Mouse (Mus musculus) left cerebral cortex, postnatal 25 days (tissue): ENCODE results near the gene Eepd1. TPM values are rescaled to one million over a fixed set of nuclear protein-coding genes. Genes with fewer than 3 reads are reported as not detected.
A peak's percentile ranks its signal among the peaks of the same experiment; 100 is the strongest.

Experiments
- DNase-seq, 2 experiments: peaks; one replicate each; pipeline ENCODE4 v3.0.0; 2022; ENCODE audit warnings: low spot score in 2 of 2, mixed read lengths in 1 of 2
- intact Hi-C: fragments of 180-260 bp; cut with DNase I; formaldehyde crosslinking; loops from one replicate; pipeline ENCODE4 v1.15.1; 2025
- total RNA-seq, 2 experiments: library from RNA; stranded (reverse); gene quantifications; 2 replicates each; pipeline ENCODE4 v1.2.3; 2021

Gene Eepd1
- total RNA-seq, 2 experiments from 2014 or later = 18.9 to 21.7 TPM

DNA sequence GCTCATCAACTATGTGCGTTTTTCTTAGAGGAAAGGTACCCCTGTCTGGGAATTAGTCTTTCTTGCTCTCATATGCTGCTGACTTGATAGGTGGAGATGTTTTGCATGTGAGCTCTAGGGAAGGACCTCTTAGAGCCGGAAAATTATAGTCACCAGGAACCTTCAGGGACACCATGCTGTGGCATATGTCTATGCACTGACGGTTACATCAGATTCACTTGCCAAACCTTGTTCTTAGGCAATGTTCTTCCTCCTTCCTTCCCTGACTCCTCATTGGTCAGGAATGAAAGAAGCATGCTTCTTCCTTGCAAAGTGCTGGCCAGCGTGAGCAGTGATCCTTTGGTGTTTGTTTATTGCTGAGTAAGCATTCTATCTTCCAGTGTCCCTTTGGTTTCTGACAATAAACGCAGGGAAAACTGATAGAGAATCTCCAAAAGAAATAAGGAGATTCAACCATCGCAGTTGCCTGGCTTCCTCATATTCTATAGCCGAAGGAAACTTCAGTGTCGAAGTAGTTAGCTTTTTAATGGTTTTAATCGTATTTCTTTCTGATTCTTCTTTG lies 5.0 kb downstream of the Eepd1 start:
- intact Hi-C loops = no loop called here
- no peak for DNase-seq

DNA sequence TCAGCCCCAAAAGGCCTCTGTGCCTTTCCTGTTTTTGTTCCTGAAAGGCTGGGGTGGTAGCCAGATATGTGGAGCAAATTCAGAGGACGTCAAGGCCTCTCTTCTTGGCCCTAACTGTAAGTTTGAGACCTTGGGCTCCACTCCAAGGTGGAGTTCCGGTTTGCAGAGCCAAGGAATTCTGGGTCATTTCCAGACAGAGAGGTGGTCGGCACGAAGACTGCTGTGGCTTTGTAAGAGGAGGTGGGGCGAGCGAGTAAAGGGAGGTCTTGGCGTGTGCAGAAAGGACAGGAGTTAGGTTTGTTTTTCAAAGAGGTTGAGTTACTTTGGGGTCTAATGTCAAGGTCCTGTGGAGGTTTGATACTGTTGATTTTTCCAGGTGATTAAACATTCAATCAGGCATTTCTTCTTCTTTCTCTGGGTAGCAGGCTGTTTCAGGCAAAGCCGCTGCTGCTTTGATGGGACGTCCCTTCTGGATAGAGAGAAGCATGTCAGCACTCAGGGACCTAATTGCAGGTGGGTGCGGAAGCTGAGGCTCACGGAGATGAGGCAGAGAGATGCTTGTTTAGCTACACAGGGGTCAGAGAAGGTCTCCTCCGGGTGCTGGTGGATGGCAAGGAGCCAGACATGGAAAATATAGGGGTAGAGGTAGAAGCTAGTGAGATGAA lies 6.2 kb downstream of the Eepd1 start:
- no peak for DNase-seq
- intact Hi-C loops = no loop called here

DNA sequence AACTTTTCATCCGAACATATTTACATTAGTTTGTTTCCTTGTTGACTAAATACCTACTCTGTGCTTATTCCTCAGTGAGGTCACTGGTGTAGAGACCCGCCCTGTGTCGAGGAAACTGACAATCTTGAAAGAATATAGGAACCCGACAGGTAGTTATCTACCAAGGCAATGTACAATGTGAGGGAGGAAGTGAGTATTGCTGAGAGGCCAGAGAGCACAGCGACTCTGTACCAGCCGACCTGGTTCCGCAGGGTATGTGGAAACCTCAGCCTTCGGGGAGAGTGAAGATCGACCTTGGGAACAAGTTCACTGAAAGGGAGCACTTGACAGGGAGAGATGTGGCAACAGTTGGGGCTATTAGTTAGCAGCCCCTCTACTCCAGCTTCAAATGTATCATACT lies 7.2 kb downstream of the Eepd1 start:
- intact Hi-C loops = no loop called here
- no peak for DNase-seq

DNA sequence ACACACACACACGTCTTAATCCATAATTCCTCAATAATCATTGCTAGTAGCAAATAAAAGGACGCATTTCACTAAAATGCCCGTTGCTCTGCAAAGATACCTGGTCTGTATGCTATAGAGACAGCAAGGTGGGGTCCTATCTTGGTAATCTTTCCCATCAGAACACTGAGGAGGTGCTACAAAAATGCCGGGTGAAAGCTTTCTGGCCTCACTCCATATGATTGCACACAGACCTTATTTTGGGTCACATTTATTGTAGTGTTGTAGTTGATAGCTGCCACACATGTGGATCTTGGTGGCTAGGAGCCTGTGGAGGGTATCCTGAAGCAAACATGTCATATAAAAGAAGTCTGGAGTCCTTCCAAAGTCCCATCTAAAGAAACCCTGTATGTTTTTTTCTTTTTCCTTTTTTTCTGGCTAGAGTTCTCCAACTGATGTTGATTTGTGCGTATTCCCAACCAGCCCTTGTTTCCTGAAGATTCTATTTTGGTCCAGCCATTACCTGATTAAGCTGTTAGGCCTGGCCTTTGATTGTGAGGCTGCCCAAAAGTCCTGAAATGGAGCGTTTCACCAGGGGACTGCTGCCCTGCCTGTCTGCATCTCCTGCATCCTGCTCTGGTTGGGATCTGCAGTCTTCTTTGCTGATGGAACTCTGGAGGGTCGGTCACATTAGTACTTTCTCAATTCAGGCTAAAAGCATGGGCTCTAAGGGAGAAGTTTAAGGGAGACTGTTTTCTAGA lies 8.0 kb downstream of the Eepd1 start:
- intact Hi-C loops = no loop called here
- no peak for DNase-seq

DNA sequence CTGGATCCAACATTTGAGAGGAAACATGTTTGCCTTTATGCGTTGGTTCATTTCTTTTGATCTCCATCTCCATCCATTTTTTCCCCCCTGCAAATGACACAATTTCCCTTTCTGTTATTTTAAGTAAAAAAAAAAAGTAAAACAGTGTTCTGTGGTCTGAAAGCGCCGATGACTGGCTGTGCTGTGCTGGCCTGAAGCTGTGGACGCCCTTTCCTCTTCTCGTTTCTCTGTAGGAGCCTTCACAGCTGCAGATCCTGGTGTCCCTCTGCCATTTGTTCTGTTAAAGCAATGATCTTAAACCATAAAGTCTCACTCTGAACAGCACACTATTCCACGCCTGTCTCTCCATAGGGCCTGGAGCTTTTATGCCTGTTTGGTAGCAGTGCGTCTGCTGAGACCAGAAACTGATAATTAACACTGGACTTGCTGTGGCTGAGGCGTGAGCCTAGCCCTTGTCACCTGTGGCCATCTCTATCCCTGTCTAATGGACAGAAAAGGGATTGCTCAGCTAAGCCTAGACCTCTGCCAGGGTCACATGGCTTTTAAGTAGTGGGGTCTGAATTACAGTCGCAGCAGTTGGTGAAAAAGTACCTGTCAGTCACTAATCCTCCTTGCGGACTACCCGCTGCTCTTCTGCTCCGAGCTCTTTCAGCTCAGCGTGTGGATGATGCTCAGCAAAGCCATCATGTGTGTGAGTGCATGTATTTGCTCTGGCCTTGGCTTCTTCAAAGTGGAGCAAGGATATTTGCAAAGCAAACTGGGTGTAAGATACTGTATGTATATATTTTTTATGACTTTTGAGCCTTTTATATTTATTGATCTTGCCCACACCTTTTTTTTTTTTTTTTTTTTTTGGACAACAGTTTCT lies 9.2 kb downstream of the Eepd1 start:
- intact Hi-C loops = no loop called here

DNA sequence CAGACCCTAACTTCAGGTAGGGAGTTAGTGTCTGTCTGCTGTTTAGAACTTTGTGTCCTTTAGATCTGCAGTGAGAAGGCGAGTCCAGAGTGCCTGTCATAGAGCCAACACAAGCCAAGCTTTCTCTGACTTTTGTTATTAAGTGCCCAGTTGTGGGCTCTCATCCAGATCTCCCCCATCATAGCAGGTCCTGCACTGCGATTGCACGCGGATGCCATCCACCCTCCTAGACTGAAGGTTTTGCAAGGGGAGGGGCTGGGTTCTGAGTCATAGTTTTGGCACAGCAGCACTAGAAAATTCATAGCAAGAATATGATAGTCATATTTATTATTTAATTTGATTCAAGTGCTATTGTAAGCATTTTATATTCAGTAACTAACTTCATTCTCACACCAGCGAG lies 12.6 kb downstream of the Eepd1 start:
- intact Hi-C loops = no loop called here
- DNase-seq = no peak

More for the DNA sequence above, 9.2 kb downstream of the Eepd1 start:
- DNase-seq = no peak

DNA sequence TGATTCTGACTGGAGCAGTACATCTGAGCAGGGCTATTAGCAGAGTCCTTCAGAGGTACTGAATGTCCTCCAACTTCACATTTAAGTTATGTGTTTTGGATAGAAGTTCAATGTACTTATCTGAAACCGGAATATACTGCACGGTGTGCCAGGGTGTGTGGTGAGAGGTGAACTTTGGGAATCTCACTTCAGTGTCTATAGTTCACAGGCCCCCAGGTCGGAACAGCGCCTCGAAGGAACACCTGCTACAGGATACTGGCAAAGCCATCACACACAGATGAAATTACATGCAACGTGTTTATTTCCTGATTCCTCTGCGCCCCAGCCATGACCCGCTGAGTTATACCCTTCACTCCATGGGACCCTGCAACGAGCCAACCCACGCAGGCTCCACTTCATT lies 14.3 kb downstream of the Eepd1 start:
- intact Hi-C loops = no loop called here
- DNase-seq = no peak

DNA sequence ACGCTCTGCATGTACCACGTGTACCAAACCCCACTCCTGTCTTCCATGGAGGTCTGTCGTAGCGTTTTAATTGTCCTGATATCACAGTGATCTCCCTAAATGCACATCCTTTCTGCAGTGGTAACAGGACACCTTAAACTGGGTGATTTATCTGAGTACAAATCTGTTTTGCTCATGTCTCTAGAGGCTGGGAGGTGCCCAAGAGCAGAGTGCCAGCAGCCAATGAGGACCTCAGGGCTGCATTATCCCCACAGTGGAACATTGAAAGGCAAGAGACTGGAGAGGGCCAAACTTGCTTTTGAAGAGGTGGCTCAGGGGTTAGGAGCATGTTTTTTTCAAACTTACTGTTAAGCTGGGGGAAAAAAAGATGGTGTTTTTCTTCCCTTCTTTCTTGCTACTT lies 14.8 kb downstream of the Eepd1 start:
- intact Hi-C loops = no loop called here
- DNase-seq = no peak

DNA sequence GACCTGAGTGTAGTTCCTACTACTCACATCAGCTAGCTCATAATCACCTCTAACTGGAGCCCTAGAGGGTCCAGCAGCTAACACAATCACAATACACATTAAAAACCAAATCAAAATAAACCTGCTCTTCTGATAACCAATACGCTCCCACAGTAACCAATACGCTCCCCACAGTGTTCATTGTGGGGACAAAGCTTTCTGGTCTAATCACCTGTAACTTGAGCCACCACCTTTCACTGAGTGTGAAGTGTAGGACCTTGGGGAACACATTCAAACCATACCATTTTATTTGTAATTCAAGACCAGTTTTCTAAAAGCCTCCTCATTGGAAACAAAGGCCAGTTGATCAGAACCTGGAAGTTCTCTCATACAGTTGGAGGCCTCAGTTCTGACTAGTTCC lies 15.4 kb downstream of the Eepd1 start:
- no peak for DNase-seq
- intact Hi-C loops = no loop called here

DNA sequence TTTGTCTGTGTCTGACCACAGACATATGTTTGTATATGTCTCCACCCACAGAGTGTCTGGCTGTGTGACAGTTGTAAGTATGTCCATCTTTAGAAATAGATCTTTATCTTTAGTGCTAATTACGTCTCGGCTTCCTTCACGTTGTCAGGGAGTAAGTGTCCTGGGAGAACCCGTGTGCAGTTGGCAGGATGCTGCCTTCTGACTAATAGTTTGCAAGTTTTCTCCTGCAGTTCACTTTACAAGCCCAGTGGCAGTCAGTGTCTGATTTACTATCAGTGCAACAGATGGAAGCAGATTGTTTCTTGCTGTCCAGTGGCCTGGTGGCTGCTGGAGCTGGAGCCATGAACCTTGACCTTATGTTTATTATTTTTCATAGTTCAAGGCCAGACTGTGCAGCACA lies 17.4 kb downstream of the Eepd1 start:
- DNase-seq = no peak
- intact Hi-C loops = no loop called here

DNA sequence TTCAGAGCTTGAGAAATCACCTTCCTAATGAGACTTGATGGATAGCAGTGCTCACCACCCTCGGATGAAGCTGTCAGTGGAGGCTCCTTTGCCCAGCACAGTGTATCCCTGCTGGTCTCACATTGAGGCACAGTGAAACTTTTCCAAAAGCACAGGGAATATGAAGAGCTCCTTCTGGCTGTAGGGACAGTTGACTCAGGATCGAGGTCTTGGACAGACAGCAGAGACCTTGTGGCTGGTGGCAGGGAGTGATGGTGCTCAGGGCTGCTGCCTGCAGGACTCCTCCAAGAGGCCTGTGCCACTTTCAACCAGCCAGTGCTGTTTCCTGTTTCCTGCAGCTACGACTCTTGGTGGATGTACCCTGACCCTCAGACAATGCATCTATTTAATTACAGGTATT lies 18.0 kb downstream of the Eepd1 start:
- DNase-seq = no peak
- intact Hi-C loops = no loop called here

DNA sequence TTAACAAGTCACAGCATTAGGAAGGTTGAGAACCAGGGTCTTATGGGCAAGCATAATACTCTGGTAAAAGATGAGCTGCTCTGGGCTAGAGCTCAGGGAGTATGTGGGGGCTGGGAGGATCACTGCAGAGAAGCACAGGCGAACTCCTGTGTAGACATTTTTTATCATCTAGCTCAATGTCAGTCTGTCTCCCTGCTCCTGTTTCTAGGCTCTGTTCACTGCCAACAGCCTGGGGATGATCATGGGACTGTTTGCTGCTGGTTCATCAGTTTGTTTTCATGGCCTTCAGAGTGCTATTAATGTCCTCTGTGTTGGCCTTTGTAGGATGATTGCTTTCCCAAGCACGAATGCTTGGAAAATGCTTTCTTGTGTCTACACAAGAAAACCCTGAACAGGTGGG lies 18.7 kb downstream of the Eepd1 start:
- no peak for DNase-seq
- intact Hi-C loops = no loop called here

DNA sequence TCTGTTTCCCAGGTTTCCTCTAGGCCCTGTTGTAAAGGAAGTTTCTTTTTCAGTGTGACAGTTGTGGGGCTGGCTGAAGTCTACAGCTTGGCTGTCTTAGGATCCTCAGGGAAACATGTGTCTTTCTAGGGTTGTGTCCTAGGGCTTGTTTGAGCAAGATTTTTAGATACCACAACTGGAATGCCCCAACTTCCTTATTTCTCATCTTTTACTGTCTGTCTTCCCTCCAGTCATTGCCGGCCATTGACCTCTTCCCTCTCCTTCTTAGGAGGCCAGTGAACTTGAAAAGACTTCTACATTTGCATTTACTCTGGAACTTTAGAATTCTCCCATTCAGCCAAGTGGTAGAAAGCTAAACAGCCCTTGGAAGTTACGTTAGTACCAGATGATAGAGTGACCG lies 27.5 kb downstream of the Eepd1 start:
- DNase-seq = no peak
- intact Hi-C loops = no loop called here

DNA sequence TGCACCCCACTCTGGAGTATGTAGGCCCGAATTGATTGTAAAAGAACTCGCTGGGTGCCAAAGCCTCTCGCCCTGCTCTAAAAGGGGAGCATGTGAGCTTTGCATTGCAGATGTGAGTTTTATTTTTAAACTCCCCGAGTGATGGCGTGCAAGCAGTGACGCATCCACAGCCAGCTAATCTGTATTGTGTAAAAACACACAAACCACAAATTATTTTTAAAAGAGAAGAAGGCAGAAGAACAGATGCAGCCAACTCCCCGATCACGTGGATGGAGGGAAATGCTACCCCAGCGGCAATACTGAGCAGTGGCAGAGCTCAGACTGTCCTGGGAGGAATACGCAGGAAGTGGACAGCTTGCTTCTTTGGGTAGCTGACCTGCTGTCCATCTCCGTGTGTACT lies 29.2 kb downstream of the Eepd1 start:
- intact Hi-C loops = no loop called here
- peak; percentile 41 to 88 for DNase-seq

DNA sequence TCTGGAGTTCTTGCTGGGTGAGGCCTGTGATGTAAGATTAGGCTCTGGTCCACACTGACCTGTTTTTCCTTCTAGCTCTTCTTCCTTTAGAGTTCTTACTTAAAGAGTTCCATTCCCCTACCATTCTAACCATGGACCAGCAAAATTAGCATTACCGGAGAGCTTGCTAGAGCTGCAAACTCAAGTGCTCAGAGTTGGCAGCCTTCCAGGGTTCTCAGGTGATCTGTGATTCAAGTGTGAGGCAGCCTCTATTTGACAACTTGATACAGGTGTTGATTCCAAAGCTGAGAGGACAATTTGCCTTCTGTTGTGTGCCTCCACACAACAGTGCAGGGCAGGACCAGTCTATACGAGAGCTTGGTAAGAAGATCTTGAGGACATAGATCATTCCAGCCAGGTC lies 31.7 kb downstream of the Eepd1 start:
- no peak for DNase-seq
- intact Hi-C loops = no loop called here

DNA sequence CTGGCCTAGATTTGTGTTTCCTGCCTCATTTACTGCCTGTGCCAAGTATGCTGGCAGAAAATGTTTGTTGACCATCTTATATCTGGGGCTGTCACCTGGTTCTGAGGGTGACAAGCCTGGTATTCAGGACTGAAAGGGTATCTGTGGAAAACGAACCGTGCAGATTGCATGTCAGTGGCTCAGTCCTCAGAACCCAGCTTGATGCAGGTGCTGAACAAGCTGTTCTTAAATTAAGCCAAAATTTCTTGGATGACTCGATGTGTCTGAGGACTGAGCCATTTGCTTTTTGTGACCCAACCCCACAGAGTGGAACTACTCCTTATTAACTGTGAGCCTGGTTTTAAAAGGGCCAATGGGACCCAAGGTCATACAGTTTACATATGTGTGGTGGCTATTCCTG lies 32.2 kb downstream of the Eepd1 start:
- no peak for DNase-seq
- intact Hi-C loops = no loop called here

DNA sequence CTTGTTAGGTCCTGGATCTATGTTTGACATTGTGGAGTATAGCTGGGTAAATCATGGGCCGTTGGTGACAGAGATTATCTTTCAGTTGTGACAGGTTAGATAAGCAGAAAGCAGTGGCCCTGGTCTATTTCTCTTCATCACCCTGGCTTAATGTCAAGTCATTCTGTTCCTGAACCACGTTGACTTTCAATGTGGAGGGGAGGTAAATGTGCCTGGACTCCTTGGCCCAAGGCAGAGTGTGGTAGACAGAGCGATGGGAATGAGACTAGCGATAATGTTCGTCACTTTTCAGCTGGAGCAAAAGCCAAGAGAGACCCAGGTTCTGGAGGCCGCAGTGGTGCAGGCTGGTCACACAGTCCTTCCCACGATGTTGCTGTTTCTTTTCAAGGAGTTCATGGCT lies 35.3 kb downstream of the Eepd1 start:
- DNase-seq = no peak
- intact Hi-C loops = no loop called here

DNA sequence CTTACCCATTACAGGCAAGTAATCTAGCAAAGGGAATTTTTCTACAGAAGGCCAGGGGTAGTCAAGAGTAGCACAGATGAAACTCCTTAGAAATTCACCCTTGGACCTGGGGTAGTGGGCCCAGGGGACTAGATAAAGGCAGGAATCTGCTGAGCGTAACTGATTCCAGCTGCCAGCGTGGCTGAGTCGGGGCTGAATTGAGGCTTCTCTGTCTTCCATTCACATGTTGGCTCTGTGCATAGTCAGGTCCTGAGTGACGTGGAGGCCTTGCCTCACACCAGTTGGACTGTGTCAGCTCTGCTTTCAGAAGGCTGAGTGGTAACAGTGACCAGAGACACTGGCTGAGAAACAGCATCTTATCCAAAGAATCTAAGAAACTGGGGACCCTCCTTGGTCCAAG lies 36.6 kb downstream of the Eepd1 start:
- intact Hi-C loops = no loop called here
- DNase-seq = no peak

DNA sequence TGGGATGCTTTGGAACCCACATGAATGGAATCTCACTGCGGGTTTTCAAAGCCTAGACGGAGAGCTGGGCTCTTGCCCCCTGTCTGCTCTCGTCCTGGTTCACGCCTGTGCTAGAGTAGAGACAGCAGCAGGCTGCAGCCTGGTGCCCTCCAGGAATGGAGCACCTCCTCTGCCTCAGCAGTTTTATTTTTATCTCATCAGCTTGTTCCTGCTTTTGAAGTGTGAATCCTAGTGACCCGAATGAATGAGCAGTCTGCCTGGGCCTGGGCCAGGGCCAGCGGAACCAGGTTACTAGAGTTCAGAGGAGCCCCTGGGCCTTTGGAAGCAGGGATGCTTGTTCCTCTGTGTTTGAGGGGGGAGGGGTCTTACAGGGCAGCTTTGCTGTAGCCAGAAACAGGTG lies 37.8 kb downstream of the Eepd1 start:
- intact Hi-C loops = no loop called here
- DNase-seq = no peak

DNA sequence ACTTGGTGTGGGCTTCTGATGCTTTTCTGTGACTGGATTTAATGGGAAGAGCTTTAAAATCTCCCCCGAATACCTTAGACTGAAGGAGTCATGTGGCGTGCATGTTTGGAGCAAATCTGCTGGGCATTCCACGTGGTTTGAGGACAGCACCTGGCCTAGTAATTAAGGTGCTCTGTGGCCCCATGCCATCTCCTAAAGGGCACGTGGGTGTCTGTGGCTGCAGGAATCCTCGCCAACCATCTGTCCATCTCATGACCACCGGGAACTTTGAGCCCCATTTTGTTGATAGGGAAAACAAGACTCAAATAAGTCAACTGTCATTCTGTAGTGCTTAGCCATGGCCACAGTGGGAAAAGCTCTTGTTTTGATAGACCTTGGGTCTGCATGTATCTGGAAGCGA lies 39.5 kb downstream of the Eepd1 start:
- intact Hi-C loops = no loop called here
- no peak for DNase-seq
